Mouse (Mus musculus) kidney, adult 11 months (tissue): ENCODE measurements around the gene Eef1e1.
"Not testable (repeated sequence)": the region's sequence is repeated elsewhere in the genome, so short reads cannot be mapped to it uniquely, and the experiment has no call there.

Experiments used
- DNase-seq: peaks from one replicate; pipeline ENCODE4 v3.0.0; 2022

Gene Eef1e1

DNA sequence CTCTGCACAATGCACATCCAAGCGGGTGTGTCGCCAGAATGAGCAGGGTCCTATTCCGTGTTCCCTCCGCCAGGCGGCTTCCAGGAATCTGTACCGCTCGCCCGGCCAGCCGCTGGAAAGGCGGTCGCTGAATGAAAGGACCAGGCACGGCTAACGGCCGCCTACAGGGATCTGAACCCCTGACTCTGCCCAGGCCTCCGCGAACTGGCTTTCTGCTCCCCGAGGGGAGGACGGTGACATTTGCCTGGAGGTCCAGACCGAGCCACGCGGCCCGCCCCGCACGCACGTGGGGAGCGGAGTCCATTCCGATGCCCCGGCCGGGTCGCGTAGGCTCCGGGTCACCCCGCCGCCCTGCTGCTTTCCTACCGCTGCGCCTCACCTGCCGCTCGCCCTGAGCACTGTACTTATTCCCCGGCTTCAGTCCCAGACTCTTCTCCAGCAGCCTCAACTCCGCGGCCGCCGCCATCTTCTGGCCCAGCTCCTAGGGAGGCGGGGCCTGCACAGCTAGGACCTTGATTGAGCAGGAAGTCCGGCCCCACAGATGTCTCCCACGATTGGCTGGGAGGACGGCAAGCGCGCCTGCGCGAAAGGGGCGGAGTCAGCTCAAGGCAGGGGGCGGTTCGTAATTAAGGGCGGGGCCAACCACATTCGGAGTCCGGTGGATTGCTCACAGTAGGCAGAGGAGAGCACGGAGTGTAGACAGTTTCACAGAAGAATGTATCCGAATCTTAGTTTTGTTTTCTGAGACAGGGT is at the start of gene Eef1e1:
Eef1e1 (minus strand) TSS at position 531 of the 753 bp plus-strand sequence.
- DNase-seq, result peak; percentile 96

DNA sequence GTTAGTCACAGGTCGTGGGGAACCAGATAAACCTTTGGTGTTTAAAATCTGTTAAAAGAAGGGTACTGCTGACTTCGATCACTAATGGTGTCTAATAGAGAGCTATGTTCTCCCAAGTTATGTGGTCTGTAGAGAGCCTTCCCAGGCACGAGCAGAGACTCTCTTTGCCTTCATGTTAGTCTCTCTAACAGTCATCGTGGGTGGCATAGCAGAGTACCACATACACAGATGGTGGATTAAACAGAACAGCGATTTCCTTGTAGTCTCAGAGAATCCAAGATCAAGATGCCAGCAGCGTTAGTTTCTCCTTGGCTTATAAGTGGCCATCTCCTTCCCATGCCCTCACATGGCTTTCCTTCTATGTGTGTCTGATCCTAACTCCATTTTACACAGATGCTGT is 32.0 kb upstream of the Eef1e1 start:
- no peak for DNase-seq

DNA sequence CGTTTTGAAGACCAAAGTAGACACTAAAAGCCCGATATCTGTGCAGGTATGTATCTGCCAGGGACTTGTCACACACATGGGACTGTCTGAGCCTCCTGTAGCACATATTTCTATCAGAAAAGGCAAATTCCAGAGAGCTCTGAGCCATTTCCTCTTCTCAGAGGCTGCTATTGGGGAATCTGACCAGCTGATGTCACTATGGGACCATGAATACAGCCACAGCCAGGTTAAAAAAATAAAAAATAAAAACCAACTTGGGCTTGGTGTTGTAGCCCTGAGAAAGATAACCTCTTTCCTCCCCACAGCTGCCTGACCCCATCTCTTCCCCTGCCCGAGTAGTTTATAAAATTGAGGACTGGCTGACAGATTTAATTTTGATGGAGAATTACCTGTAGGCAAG is 31.2 kb upstream of the Eef1e1 start:
- DNase-seq, result no peak

DNA sequence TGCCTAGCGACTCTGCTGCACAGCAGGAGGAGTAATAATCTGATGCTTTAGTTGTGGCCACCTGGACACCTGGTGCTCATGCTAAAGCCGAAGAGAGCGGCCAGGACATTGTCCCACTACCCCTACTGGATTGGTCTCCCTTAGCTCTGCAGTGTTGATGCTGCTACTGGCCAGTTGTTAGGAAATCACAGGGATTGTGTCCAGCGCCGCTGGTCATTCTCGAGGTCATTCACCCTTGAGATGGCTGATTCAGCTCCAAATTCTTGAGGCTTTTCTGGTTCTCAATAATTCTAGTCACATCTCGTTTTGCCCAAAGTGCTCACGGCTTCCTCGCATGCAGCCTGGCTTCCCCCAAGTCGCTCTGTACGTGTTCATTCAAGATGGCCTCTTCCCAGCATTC is 29.9 kb upstream of the Eef1e1 start:
- DNase-seq, result no peak

DNA sequence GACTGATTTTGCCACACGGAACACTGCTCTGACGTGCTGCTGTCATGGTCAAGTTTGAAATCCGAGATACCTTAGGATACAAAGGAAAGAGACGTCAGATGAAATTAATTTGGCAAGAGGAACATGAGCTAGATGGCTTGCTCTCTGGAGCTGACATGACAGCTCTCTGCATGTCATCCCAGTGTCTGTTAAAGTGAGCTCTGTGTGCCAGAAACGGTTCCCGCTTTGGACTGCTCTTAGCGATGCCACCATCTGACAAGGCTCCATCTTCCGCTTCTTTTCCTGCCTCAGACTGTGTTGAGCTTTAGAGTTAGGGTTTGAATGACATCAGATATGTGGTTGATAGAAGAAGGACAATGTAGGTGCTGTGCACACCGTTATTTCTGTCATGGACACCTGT is 13.5 kb upstream of the Eef1e1 start:
- no peak for DNase-seq

DNA sequence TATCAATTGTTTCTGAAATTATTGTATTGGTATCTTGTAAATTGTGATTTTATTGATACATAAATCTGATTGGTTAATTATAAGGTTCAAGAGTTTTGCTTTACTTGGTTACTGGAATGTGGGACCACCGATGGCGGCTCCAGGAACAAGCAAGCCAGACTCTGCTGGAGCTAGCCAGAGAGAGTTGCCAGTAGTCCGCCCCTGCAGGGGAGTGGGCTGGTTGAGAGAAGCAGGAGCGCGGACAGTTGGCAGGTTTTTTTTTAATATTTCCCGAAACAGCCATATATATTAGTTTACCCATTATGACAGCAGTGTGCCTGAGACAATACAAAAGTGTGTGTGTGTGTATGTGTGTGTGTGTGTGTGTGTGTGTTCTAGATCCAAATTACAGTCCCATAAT is 12.6 kb upstream of the Eef1e1 start:
- DNase-seq, result not testable (repeated sequence)

DNA sequence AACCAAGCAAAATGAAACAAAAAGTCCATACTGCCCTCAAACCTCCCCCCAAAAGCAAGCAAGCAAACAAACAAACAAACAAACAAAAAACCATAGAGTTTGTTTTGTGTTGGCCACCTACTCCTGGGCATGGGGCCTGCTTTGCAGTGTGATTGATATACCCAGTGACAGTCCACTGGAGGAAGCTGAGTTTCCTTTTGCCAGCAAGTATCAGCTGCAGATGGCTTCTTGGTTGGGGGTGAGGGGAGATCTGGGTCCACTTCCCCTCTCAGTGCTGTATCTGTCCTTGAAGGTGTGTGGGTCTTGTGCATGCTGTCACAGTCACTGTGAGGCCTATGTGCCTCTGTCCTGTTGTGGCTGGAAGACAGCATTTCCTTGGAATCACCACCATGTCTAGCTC is 11.2 kb upstream of the Eef1e1 start:
- no peak for DNase-seq

DNA sequence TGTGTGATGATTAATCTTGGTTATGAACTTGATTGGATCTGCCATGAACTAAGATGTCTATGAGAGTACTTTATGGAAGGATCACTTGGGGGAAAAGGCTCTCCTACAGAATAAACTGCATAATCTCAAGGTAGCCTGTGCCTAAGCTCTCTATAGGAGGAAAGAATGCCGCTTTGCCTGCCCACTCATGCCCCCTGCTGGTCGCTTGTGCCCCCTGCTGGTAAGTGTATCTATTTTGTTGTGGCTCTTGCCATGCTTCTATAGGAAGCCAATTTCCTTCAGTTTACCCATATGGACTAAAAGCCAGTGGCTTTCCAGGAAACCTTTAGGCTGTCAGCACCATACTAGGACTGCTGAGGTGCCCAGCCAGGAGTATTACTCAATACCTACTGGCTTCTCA is 9.7 kb upstream of the Eef1e1 start:
- no peak for DNase-seq

DNA sequence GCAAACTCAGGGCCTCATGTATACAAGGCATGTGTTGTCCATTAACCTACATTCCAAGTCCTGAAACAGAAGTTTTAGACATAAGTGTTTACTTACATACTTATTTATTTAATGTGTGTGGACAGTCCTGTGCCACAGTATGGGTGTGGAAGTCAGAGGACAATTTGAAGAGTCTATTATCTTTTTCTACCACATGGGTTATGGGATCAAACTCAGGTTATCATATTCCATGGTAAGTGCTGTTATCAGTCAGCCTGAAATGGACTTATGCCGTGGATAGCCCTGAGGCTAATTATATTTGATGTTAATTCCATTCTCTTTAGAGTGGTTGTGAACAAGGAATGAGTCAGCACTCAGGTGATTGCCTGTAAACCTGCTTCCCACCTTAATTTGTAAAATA is 5.9 kb upstream of the Eef1e1 start:
- no peak for DNase-seq

DNA sequence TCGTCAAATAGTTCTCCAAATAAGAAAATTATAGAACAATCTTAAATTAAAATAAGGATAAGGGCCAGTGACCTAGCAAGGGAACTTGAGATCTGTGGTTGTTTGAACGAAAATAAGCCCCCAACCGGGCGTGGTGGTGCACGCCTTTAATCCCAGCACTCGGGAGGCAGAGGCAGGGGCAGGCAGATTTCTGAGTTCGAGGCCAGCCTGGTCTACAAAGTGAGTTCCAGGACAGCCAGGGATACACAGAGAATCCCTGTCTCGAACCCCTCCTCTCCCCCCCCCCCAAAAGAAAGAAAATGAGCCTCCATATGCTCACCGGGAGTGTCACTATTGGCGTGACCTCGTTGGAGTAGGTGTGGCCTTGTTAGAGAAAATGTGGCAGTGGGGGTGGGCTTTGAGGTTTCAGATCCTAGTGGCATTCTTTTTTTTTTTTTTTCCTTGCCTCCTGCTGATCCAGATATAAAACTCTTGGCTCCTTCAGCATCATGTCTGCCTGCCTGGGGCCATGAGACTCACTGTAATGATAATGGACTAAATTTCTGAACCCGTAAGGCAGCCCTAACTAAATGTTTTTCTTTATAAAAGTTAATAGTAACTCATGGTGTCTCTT is 772 bp upstream of the Eef1e1 start:
- DNase-seq, result no peak

DNA sequence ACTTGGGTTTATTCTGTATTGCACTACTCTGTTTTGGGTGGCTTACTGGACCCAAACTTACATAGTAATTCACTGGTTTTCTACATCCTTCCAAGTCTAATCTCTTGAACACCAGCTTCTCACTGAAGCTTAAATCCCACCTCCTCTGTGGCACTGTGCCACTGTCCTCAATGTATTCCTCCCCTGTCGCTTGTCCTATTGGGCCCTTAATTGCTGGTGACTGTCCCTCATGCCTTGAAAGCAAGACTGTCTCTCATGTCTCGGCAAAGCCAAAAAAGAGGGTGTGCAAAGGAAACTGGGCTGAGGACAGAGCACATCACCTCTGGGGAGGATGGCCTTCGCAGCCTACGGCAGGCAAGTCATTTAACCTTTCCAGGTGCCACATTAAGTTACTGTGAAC is 993 bp downstream of the Eef1e1 start:
- DNase-seq, result no peak

DNA sequence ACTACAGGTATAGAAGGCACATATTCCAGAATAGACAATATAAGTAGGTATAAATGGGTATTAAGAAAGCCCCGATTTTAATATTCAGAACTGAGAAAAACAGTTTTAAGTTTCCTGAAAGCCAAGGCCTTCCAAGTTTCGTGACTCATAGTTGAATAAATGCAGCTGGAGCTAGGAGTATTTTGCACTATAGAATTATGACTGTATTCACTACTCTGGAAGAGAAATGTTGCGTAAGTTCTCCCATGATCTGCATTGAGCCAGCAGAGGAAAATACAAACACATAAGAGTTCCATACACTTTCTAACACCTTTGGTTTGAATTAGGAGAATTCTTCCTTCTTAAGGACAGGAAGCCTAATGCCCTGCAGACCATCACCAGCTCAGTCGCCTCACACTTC is 8.6 kb downstream of the Eef1e1 start:
- no peak for DNase-seq

DNA sequence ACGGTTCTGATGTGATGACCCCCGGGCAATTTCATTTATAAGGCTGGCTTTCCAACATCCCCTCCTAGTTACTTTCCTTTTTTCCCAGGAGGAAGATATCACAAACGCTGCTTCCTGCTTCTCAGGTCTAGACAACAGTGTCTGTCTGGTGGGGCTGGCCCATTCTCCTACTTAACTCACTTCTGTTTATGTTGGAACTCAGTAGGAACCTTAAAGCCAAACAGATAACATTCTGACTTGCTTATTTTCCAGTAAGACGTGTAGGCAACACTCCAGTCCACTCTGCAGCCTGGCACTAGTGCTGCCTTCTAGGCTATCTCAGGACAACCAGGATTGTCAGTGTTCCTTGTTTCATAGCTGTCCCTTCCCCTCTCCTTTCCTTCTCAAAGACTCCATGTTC is 9.8 kb downstream of the Eef1e1 start:
- no peak for DNase-seq

DNA sequence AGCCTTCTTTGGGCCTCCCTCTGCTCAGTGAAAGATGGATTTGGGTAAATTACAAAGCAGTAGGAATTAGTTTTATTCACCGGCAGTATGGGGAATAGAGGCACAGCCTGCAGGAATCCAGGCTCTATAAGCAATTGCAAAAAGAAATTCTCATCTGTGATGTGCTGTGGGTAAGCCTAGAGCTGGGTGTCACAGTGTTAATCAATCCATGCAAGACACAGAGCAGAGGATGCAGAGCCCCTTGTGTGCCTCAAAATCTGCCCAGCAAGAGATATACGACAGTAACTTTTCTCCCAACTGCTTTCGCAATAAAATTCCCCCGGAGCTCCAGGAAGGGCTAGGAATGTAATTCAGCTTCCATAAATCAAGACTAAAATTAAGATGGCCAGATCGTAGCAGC is 17.4 kb downstream of the Eef1e1 start:
- DNase-seq, result no peak

DNA sequence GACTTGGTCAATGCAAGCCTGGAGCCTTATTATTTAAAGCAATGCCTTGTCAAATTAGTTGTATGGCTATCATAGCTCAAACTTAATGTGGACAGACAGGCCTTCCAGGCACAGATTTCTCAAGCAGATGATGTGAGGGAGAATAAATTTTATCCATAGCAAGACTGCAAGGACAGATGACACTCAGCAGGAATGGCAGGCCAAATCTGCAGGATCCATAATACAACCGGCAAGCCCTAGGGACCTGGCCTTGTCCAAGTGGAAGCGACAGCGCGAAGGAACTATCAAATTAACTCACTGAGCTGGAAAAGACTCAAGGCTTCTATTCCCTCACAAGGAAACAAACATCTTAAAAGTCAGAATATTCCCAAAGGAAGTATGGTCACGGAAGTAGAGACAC is 17.9 kb downstream of the Eef1e1 start:
- DNase-seq, result no peak

DNA sequence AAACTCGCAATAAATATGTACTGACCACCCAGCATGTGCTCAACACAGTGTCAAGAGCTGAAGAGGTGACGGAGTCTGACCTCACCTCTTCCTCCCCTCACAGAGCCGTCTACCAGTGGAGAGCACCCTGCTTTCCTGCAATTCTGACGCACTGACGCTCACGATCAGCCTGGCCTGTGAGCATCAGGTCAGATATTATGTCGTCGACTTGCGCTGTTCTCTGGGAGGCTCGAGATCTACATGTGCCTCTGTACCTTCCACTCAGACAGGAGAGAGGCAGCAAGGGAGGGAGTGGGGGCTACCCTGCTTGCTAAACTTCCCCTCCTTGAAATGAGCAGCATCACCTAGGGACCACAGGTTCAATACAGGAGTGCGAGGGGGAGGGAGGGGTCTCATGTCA is 20.2 kb downstream of the Eef1e1 start:
- no peak for DNase-seq

DNA sequence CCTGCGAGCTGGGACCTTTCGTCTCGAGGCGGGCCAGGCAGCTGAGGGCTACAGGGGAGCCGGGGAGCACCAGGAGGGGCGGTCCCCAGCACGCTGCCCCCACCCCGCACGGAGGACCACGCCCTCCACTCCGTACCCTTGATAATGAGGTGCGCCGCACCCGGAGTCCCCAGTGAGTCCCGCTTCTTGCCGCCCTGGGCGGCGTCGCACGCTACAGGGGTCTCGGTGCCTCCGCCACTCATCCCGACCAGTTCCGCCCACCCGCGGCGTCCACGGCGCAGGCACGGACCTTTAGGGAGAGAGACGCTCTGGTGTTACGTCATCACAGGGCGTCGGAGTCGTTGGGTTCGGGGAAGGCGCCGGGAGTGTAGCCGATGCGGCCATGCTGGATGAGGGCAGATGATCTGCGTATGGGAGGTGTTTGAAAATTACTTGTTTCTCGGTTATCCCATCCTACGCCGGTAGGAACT is 24.0 kb downstream of the Eef1e1 start, which contains the start of gene Bloc1s5:
Bloc1s5 (minus strand) TSS at position 310 of the 470 bp plus-strand sequence.
- DNase-seq, result peak; percentile 91

DNA sequence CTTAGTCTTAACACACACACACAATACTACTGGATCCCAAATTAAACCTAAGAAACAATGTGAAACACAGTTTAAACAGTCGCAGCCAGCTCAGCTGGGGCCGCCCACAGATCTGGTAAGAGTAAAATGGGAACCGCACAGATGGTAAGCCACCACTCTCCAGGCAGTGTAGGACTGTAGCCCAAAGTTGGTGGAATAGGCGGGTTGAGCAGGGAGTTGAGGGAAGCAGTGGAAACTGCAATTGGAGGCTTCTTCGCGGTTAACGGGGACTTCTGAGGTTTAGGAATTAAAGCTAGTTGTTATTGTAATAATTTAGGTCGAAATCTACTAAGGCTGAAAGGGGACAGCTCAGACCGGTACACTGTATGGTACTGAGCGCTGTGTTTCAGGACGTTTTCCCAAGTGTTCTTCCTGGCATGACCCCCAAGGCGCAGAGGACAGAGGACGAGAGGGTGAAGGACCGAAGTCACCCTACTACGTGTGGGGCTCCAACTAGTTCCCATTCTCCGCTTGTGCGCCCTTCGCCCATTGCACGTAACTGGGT is 24.5 kb downstream of the Eef1e1 start:
- DNase-seq, result no peak

DNA sequence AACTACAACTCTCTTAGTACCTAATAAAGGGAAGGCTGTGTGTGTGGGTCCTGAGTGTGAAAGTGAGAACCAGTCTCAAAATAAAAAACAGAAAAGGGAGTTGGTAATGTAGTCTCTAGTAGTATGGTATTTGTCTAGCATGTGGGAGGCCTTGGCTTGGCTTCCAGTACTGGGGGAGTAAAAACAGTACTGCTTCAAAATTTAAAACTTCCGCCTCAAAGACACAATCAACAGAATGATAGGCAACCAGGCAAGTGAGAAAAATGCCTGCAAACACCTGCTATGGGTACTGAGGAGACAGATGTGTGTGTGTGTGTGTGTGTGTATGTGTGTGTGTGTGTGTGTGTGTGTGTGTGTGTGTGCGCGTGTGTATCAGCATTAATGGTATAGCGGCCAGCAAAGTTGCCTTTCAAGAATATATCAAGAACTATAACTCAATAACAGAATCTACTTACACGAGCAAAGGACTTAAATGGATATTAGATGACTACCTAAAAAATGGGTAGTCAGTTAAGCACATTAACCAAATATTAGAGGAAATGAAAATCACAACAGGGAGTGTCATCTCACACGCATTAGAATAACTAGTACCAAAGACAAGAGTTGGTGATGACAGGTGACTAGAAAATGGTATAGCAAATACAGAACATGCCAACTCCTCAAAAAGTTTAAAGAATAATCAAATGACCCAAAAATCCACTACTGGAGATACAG is 25.4 kb downstream of the Eef1e1 start:
- DNase-seq, result no peak

DNA sequence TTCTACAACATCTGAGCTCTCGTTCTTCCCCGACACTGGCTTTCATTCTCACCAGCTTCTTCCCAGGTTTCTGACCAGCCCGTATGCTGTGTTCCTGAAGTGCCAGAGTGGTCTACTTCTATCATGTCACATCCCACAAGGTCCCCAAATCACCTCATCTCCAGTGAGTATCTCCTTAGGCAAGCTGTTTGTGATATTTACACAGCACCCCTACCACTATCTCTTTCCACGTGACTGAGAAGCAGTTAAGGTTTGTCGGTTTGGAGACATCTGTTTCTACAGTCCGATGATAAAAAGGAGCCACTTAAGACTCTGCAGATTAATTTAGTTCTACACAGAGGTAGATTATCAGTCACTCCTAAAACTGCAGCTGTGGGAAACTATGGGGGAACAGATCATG is 26.3 kb downstream of the Eef1e1 start:
- no peak for DNase-seq

DNA sequence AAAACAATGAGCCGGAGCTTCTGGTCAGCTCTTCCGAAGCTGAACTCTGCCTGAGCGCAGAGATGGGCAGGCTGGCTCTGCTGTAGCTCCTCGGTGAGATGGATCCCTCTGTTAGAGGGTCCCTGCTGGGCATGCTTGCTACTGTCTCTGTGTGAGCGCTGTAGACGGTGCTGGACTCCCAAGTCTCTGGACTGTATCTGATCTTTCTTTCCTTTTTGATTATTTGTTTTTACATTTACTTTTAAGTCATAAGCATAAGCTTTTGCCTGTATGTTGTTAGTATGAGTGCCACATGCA is 32.7 kb downstream of the Eef1e1 start:
- DNase-seq, result no peak

DNA sequence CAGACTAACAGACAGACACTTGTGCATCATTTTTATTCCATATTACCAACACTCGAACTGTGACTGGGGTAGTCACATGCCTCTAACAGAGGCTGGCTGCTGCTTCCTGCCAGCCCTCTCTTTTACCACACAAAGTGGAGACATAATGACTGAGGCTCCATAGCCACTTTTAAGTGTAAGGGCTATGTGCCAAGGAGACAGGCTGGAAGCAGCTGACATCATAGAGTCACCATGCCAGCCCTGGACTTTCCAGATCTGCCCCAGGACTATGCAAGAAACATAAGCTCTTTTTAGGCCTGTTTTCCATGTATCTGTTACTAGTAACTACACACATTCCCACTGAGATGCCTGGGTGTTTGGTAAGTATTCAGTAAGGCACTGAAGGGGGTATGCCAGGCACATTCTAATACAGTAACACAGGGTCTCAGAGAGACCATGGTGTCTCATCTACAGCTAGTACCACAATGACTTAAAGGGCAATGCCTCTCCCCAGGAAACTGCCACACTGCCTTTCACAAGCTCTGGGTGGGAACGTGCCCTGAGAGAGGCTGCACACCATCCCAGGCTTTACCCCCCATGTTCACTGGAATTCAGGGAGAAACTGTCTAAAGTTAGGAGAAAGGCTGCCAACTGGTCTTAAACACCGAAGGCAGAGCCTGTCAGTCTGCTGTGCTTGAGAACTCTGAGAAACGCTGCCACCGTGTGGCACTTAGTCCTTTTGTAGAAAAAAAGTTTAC is 33.2 kb downstream of the Eef1e1 start:
- peak; percentile 15 for DNase-seq

DNA sequence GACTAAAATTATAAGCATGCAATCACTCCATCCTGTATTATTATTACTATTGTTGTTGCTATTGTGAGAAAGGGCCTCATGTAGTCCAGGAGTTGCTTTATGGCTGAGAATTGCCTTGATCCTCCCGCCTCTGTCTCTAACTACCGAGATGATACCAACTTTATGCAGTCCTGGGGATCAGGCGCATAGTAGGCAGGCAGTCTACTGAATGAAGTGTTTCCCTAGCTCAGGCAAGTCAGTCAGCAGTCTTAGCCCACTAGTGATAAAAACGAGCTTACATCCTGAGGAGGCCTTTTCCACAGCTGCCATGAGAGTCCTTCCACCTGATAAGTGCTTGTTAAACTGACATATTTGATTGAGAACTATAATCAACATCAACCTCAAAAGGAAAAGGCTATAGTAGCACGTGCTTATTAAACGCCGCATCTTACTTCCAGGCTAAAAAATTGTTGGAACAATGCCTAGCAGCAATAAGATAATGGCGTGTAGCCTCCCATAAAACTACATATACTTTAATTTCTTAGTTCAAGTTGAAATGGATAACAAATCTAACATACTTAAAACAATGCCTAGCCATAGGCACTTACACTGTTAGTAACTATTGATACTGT is 34.5 kb downstream of the Eef1e1 start:
- DNase-seq, result no peak
